Mouse (Mus musculus) heart, embryonic 15.5 days (tissue): Measurements from ENCODE around the gene Prex1. TPM values are rescaled to one million over a fixed set of nuclear protein-coding genes. Genes with fewer than 3 reads are reported as not detected.

Source experiments
- ATAC-seq: fragments of 200-750 bp; cut with Nextera tagmentation; replicated peaks from 2 replicates; pipeline ENCODE4 v1.8.0; 2017; ENCODE audit warnings: low read depth, moderate TSS enrichment; ENCODE audit not compliant: insufficient number of reproducible peaks, insufficient read depth, low FRiP score
- H3K27ac ChIP-seq: fragments of 300-500 bp; sonication (generic); 2 replicates; pipeline ENCODE4 v1.5.1; 2015; ENCODE audit warnings: mild to moderate bottlenecking, inconsistent platforms
- H3K27me3 ChIP-seq: fragments of 300-500 bp; sonication (generic); 2 replicates; pipeline ENCODE4 v1.6.1; 2015; ENCODE audit warnings: inconsistent platforms
- H3K36me3 ChIP-seq: fragments of 300-500 bp; sonication (generic); 2 replicates; pipeline ENCODE4 v1.6.1; 2015; ENCODE audit warnings: mild to moderate bottlenecking, inconsistent platforms
- H3K4me1 ChIP-seq: fragments of 300-500 bp; sonication (generic); replicated peaks from 2 replicates; pipeline ENCODE4 v1.6.1; 2015; ENCODE audit warnings: inconsistent platforms
- H3K4me2 ChIP-seq: fragments of 300-500 bp; sonication (generic); 2 replicates; pipeline ENCODE4 v1.6.1; 2015; ENCODE audit warnings: inconsistent platforms, mild to moderate bottlenecking, moderate library complexity
- H3K4me3 ChIP-seq: fragments of 300-500 bp; sonication (generic); 2 replicates; pipeline ENCODE4 v1.5.1; 2015; ENCODE audit warnings: mild to moderate bottlenecking, inconsistent platforms
- H3K9ac ChIP-seq: fragments of 300-500 bp; sonication (generic); 2 replicates; pipeline ENCODE4 v1.6.1; 2015; ENCODE audit warnings: mild to moderate bottlenecking, inconsistent platforms
- H3K9me3 ChIP-seq: fragments of 300-500 bp; sonication (generic); replicated peaks from 2 replicates; pipeline ENCODE4 v1.6.1; 2016; ENCODE audit warnings: inconsistent platforms
- WGBS: fragments of 180-500 bp; shearing (Covaris S2); methylation state at CpG from one replicate; pipeline ENCODE4 v1.1.7; 2015; ENCODE audit warnings: mixed read lengths; 5-methylcytosine and 5-hydroxymethylcytosine counted together
- polyA plus RNA-seq: library from polyadenylated mRNA; unstranded; fragments of >200 nt; fragmentation: Nextera tagmentation; extraction: Ambion mirVana; gene quantifications from 2 replicates; pipeline ENCODE4 v1.2.1, GENCODE M21; 2015

Prex1 gene
- polyA plus RNA-seq, 1 experiment from 2014 or later, result 6.1 TPM

DNA sequence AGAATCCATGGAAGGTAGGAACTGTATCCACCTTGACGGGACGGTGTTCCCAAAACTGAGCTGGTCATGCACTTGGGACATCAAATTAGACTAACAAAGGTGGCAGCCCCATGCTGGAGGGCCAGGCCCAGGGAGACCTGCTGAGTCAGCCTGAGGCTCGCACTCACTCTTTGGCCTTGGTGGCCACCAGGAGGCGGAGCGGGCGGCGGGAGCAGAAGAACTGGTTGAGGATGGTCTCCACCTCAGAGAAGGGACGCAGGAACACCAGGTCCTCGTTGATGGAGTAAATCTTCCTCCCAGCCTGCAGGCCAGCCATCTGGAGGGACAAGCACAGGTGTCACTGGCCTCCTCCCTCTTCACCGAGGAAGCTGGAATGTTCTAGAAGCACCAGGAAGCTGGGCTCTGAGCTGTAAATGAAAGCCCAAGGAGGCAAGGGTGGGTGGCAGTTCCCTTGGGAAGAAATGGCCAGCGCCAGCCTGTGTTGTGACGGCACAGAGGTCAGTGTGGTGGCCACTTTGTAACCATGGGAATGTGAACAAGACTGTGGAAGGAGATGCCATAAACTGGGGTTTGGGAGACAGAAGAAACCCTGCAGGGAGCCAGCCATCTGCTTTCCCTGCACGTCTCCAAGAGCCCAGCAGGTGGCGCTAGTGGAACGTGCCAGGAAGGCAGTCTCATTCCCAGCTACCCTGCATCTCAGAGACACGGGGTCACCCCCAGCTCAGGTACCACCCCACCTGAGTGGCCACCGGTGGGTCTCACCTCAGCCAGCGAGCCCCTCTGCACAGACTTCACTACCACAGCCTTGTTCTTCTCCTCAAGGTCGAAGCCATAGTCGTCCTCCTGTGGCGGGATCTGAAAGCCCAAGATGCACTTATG, 121.4 kb downstream of the Prex1 start:
- H3K9me3 ChIP-seq, result no peaks in the 10 kb centered on the region
- H3K4me3 ChIP-seq, result no peak overlapping the region
- H3K27me3 ChIP-seq, result 0 out of 2 replicates have a peak, but pooled peaks cover 5% of the 10 kb centered on the region
- no peaks in the 10 kb centered on the region for H3K36me3 ChIP-seq
- H3K4me2 ChIP-seq, result no peak overlapping the region
- no peak for ATAC-seq
- WGBS, result 46% methylated on average over 21 of the region's 21 CpGs
- no peak overlapping the region for H3K27ac ChIP-seq
- no peak overlapping the region for H3K9ac ChIP-seq
- H3K4me1 ChIP-seq, result peaks cover 2% of the 10 kb centered on the region; the same call in 1 of the 2 replicates

GRCm38 (mm10) chr2:166584491-166584890, 129.1 kb downstream of the Prex1 start:
- H3K9me3 ChIP-seq, result no peaks in the 10 kb centered on the region
- 0 out of 2 replicates have a peak, but pooled peaks cover 4% of the 10 kb centered on the region for H3K36me3 ChIP-seq

GRCm38 (mm10) chr2:166583292-166583691, 130.3 kb downstream of the Prex1 start:
- WGBS, result 91% methylated on average over 5 of the region's 5 CpGs
- Histone ChIP-seq H3K9me3 (no peaks in the 10 kb centered on the region), H3K27ac (no peak overlapping the region), H3K4me3 (no peak overlapping the region), H3K4me1 (no peaks in the 10 kb centered on the region), H3K36me3 (0 out of 2 replicates have a peak, but pooled peaks cover 4% of the 10 kb centered on the region), H3K4me2 (no peak overlapping the region), H3K9ac (no peak overlapping the region), H3K27me3 (no peaks in the 10 kb centered on the region)
- no peak for ATAC-seq

More at GRCm38 (mm10) chr2:166584491-166584890, 129.1 kb downstream of the Prex1 start:
- Histone ChIP-seq H3K4me3 (no peak overlapping the region), H3K27me3 (no peaks in the 10 kb centered on the region), H3K4me2 (no peak overlapping the region), H3K27ac (no peak overlapping the region), H3K4me1 (no peaks in the 10 kb centered on the region), H3K9ac (no peak overlapping the region)
- ATAC-seq, result no peak
- 63% methylated on average over 3 of the region's 3 CpGs for WGBS

DNA sequence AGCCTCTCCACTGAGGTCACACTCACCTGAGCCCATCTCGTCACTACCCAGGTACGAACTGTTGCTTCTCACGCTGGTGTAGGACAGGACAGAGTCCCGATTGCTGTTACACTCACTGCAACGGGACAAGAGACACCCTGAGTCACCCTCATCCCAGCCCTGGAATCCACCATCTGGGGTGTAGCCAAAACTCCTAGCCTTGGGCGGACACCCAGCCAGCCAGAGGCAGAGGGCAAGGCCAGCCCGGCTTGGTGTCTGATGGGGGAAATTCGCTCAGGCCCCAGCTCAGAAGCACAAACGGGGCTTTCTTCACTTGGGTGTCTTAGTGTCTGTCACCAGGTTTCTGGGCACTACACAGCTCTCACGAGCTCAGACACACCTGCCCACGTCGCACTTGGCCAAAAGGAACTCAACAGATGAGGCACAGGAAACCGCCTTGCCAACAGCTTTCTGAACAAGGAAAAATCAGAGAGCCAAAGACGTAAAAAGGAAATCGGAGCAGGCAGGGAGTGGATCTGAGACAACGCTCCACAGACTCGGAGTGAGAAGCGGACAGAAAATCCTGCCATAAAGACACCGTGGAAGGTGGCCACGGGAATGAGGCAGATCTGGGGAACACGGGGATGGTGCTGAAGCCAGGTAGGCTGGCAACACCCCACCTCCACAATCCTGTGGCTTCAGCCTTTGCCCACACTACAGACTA, 131.6 kb downstream of the Prex1 start:
- Histone ChIP-seq H3K27ac (no peak overlapping the region), H3K36me3 (0 out of 2 replicates have a peak, but pooled peaks cover 4% of the 10 kb centered on the region), H3K4me1 (peaks cover 9% of the 10 kb centered on the region), H3K9ac (no peak overlapping the region), H3K4me3 (no peak overlapping the region), H3K27me3 (no peaks in the 10 kb centered on the region), H3K4me2 (no peak overlapping the region), H3K9me3 (no peaks in the 10 kb centered on the region)
- 86% methylated on average over 21 of the region's 21 CpGs for WGBS
- ATAC-seq, result no peak

- no peaks in the 10 kb centered on the region for H3K36me3 ChIP-seq
- 88% methylated on average over 5 of the region's 5 CpGs for WGBS
- no peak for ATAC-seq
These were observed 133.8 kb downstream of the Prex1 start for GRCm38 (mm10) chr2:166579793-166580192.

GRCm38 (mm10) chr2:166579361-166579760, 134.3 kb downstream of the Prex1 start:
- H3K4me3 ChIP-seq, result no peak overlapping the region
- no peaks in the 10 kb centered on the region for H3K36me3 ChIP-seq
- no peaks in the 10 kb centered on the region for H3K9me3 ChIP-seq
- peaks cover 12% of the 10 kb centered on the region for H3K4me1 ChIP-seq
- H3K4me2 ChIP-seq, result no peak overlapping the region
- no peak for ATAC-seq
- no peak overlapping the region for H3K27ac ChIP-seq
- H3K27me3 ChIP-seq, result no peaks in the 10 kb centered on the region
- 72% methylated on average over 10 of the region's 10 CpGs for WGBS
- H3K9ac ChIP-seq, result no peak overlapping the region

More at GRCm38 (mm10) chr2:166579793-166580192, 133.8 kb downstream of the Prex1 start:
- no peak overlapping the region for H3K4me3 ChIP-seq
- H3K27me3 ChIP-seq, result no peaks in the 10 kb centered on the region
- H3K9me3 ChIP-seq, result no peaks in the 10 kb centered on the region
- H3K4me2 ChIP-seq, result no peak overlapping the region
- no peak overlapping the region for H3K9ac ChIP-seq
- peaks cover 12% of the 10 kb centered on the region for H3K4me1 ChIP-seq
- H3K27ac ChIP-seq, result no peak overlapping the region

DNA sequence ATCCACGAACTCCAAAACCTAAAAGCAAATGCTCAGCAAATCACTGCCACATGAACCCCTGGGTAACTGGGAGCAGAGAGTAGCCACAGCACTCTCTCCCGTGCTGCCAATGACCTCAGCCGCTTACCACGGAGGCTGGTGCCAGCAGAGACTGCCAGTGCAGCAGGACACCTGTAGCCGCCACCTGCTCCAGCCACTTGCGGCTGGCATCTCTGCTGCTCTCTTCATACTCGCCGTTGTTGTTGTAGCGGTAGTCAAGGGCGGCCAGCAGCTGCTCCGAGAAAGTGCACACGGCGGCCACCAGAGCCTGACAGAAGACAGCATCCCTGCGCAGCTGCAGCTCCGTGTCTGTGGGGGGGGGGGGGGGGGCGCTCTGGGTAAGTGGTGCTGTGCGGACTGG, 138.2 kb downstream of the Prex1 start:
- Histone ChIP-seq H3K9ac (no peak overlapping the region), H3K27me3 (no peaks in the 10 kb centered on the region), H3K36me3 (no peaks in the 10 kb centered on the region), H3K4me3 (no peak overlapping the region), H3K4me2 (no peak overlapping the region), H3K9me3 (no peaks in the 10 kb centered on the region), H3K27ac (no peak overlapping the region), H3K4me1 (peaks cover 12% of the 10 kb centered on the region)
- 64% methylated on average over 17 of the region's 17 CpGs for WGBS
- ATAC-seq, result no peak

DNA sequence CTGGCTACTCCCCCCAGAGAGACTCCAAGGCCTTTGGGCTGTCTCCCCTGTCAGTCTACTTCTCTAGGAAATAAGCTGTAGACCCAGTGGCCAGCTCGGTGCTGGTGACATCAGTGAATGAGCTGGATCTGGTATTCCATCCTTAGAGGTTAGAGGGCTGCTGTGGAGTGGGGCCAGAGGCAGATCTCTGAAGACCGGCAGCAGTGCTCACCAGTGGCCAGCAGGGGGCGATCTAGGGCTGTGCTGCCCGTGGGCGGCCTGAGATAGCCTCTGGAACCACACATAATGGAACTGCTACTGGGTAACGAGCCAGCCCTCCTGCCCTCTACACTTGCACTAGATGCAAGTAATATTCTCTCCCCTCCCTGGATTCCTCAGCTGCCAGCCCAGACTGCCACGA, 138.7 kb downstream of the Prex1 start:
- H3K4me1 ChIP-seq, result peaks cover 12% of the 10 kb centered on the region
- no peaks in the 10 kb centered on the region for H3K27me3 ChIP-seq
- ATAC-seq, result no peak
- H3K4me3 ChIP-seq, result no peak overlapping the region
- H3K4me2 ChIP-seq, result no peak overlapping the region
- no peaks in the 10 kb centered on the region for H3K36me3 ChIP-seq
- H3K9me3 ChIP-seq, result no peaks in the 10 kb centered on the region
- no peak overlapping the region for H3K27ac ChIP-seq
- no peak overlapping the region for H3K9ac ChIP-seq
- 18% methylated on average over 7 of the region's 7 CpGs for WGBS

DNA sequence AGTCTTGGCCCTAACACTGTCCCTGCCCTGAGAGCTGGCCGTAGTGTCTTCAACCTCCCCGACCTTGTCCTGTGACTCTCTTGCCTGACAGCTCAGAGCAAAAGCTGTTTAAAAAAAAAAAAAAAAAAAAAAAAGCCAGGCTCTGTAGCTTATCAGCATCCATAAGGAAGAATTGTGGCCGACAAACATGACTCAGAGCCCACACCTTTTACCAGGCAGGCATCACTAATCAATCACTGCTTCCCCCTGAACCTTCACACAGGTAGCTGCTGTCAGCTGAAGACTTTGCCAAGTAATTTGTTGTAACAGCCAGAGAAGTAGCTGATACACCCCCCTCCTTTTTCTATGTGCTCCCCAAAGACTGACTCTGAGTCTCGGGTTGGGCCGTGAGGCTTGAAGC, 140.0 kb downstream of the Prex1 start:
- H3K9me3 ChIP-seq, result no peaks in the 10 kb centered on the region
- no peaks in the 10 kb centered on the region for H3K27me3 ChIP-seq
- no peaks in the 10 kb centered on the region for H3K36me3 ChIP-seq
- peaks cover 12% of the 10 kb centered on the region for H3K4me1 ChIP-seq
- 63% methylated on average over 5 of the region's 5 CpGs for WGBS
- no peak for ATAC-seq
- no peak overlapping the region for H3K9ac ChIP-seq
- H3K4me3 ChIP-seq, result no peak overlapping the region
- H3K4me2 ChIP-seq, result no peak overlapping the region
- H3K27ac ChIP-seq, result no peak overlapping the region

DNA sequence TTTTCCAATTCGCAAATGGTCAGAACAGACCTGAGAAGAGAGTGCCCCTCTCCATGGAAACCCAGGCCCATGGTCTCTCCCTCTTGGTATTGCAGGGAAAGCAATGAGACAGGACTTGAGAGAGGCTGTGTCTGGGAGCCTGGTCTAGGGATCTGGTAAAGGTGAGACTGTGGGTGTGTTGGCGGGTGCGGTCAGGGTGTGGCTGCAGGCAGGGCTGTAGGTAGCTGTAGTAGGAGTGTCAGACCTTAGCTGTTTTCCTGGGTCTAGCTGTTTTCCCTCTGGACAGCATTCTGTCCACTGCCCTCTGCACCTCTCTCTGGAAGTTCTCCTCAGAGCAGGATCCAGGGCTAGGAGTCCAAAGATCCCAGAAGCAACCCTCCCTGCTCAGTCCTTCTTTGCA, 141.3 kb downstream of the Prex1 start:
- WGBS, result 98% methylated on average over 3 of the region's 3 CpGs
- H3K27ac ChIP-seq, result no peak overlapping the region
- H3K9ac ChIP-seq, result no peak overlapping the region
- H3K9me3 ChIP-seq, result no peaks in the 10 kb centered on the region
- no peak overlapping the region for H3K4me3 ChIP-seq
- ATAC-seq, result no peak
- no peak overlapping the region for H3K4me2 ChIP-seq
- no peaks in the 10 kb centered on the region for H3K27me3 ChIP-seq
- H3K4me1 ChIP-seq, result peaks cover 6% of the 10 kb centered on the region
- H3K36me3 ChIP-seq, result no peaks in the 10 kb centered on the region

- Histone ChIP-seq H3K36me3 (no peaks in the 10 kb centered on the region), H3K4me1 (peaks cover 3% of the 10 kb centered on the region; the same call in 1 of the 2 replicates), H3K27me3 (no peaks in the 10 kb centered on the region), H3K4me3 (no peak overlapping the region), H3K4me2 (no peak overlapping the region), H3K27ac (no peak overlapping the region), H3K9me3 (no peaks in the 10 kb centered on the region), H3K9ac (no peak overlapping the region)
- 89% methylated on average over 9 of the region's 9 CpGs for WGBS
- no peak for ATAC-seq
These were observed 144.4 kb downstream of the Prex1 start for GRCm38 (mm10) chr2:166569182-166569581.
